Mouse (Mus musculus) frontal cortex, postnatal 36 days (tissue): Measurements from ENCODE around the gene G0s2.
"Not testable (repeated sequence)": the region's sequence is repeated elsewhere in the genome, so short reads cannot be mapped to it uniquely, and the experiment has no call there.

Experiments
- DNase-seq, 2 experiments: peaks; one replicate each; pipeline ENCODE4 v3.0.0; 2022; ENCODE audit warnings: low spot score in 2 of 2

G0s2 gene

GRCm38 (mm10) chr1:193253895-193254294 is 19.1 kb downstream of the G0s2 start:
- DNase-seq = not testable (repeated sequence)

- DNase-seq = no peak
Measured at GRCm38 (mm10) chr1:193252616-193253015, 20.4 kb downstream of the G0s2 start.

- no peak for DNase-seq
Measured at GRCm38 (mm10) chr1:193251386-193251785, 21.6 kb downstream of the G0s2 start.

GRCm38 (mm10) chr1:193250026-193250425 is 23.0 kb downstream of the G0s2 start:
- DNase-seq = peak in 1 of 2 experiments; percentile 53

GRCm38 (mm10) chr1:193244235-193244634 is 28.8 kb downstream of the G0s2 start:
- no peak for DNase-seq

GRCm38 (mm10) chr1:193243571-193244193 is 29.3 kb downstream of the G0s2 start:
- DNase-seq = no peak

- no peak for DNase-seq
Measured at GRCm38 (mm10) chr1:193242863-193243262, 30.2 kb downstream of the G0s2 start.

- DNase-seq = peak; percentile 82 to 95
Measured at GRCm38 (mm10) chr1:193242238-193242637, 30.8 kb downstream of the G0s2 start.

GRCm38 (mm10) chr1:193241436-193241835 is 31.6 kb downstream of the G0s2 start:
- no peak for DNase-seq

- DNase-seq = no peak
Measured at GRCm38 (mm10) chr1:193238426-193238825, 34.6 kb downstream of the G0s2 start.

- no peak for DNase-seq
Measured at GRCm38 (mm10) chr1:193234930-193235329, 38.1 kb downstream of the G0s2 start.

- DNase-seq = no peak
Measured at GRCm38 (mm10) chr1:193234130-193234645, 38.8 kb downstream of the G0s2 start.

- DNase-seq = no peak
Measured at GRCm38 (mm10) chr1:193232732-193233131, 40.3 kb downstream of the G0s2 start.

- DNase-seq = no peak
Measured at GRCm38 (mm10) chr1:193230935-193231334, 42.1 kb downstream of the G0s2 start.

- no peak for DNase-seq
Measured at GRCm38 (mm10) chr1:193230531-193230930, 42.5 kb downstream of the G0s2 start.

GRCm38 (mm10) chr1:193229570-193229969 is 43.4 kb downstream of the G0s2 start:
- no peak for DNase-seq

GRCm38 (mm10) chr1:193227537-193227936 is 45.5 kb downstream of the G0s2 start:
- DNase-seq = no peak

GRCm38 (mm10) chr1:193226724-193227522 is 46.1 kb downstream of the G0s2 start:
- DNase-seq = peak in 1 of 2 experiments; percentile 21

- DNase-seq = no peak
Measured at GRCm38 (mm10) chr1:193226114-193226513, 46.9 kb downstream of the G0s2 start.

GRCm38 (mm10) chr1:193225531-193225930 is 47.5 kb downstream of the G0s2 start:
- no peak for DNase-seq
